Mouse (Mus musculus) Muller cell, postnatal 12 days (primary cell): Measurements from ENCODE around the gene Serf1.
"Not testable (repeated sequence)": the region's sequence is repeated elsewhere in the genome, so short reads cannot be mapped to it uniquely, and the experiment has no call there.

Experiments used
- DNase-seq: peaks from one replicate; pipeline ENCODE4 v3.0.0-alpha.2; 2015; ENCODE audit errors: inconsistent ontology term

The Serf1 gene

DNA sequence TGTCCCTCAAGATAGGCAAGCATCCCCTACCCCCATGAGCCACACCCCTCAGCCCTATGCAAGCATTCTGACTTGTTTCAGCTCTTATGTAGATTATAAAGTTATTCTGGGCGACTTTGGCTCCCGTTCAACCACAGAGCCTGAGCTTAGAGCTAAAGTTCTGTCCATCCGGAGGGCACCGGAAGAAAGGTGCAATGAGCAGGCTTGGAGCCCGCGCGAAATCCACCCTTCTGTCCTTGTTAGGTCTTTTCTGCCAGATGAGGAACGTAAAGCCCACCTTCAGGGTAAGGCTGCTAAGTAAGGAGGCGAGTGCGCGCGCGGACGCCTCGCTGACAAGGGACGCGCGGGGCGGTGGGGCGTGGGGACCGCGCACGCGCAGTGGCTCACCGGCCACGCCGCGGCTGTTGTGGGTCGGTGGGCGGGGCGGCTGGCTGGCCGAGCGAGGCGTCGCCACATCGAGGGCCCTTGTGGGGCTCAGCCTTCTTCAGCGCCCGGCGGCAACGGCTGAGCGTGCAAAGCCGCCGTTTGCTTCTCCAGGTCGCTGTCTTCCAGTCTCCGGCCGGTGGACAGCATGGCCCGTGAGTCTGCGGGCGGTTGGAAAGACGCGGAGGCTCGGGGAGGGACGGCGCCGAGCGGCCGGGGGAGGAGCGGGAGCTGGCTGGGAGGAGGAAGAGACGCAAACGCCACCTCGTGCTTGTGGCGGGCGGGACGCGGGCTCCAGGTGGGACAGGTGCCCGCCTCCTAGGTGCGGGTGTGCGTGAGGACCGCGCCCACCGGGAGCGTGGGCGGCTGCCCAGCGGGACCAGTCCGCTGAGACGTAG, at the start of gene Serf1:
Serf1 (plus strand) TSS at position 361 of the 821 bp plus-strand sequence.
- peak; percentile 88 for DNase-seq

DNA sequence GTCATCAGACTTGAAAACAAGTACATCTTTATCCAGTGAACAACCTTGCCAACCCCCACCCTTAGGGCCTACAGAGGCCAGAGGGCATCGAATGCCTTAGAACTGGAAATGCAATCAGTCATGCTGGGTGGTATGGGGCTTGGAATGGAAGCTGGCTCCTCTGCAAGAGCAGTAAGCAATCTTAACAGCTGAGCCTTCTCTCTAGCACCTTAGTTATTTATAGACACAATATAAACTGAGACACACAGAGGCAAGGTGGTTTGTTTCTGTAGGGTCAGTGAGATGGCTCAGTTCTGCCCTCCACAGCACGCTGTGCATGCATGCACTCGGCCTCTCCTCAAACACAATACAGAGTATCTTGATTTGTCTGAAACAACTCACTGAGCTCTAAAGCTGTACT, 43.9 kb upstream of the Serf1 start:
- DNase-seq = no peak

DNA sequence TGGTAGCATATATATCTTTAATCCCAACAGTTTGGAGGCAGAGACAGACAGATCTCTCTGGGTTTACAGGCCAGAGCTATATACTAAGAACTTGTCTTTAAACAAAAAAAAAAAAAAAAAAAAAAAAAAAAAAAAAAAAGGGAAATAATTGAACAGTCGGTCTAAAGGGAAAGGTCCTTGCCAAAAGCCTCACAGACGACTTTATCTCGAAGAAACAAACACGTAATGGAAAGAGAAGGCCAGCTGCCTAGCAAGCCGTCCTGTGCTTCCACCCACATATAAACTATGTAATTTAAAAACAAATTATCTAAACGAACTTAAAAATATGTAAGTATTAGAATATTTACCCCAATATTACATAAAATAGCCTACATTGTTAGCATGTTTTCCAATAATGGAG, 40.0 kb upstream of the Serf1 start:
- DNase-seq = no peak

DNA sequence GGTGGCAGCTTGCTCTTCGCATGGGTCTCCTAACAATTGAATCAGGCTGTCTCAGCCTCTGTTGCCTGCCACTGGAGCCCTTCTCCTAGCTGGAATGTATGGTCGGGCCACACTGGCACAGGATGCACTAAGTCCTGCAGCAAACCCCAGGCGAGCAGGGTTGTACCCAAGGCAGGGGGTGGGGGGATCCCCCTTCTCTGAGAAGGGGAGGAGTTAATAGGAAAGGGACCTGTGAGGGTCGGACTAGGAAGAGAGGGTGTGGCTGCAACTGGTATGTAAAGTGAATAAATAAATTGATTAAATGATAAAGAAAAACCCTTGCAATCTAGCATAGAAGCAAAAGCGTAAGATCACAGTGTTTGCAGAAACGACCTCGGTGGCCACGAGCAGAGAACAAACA, 36.3 kb upstream of the Serf1 start:
- no peak for DNase-seq

DNA sequence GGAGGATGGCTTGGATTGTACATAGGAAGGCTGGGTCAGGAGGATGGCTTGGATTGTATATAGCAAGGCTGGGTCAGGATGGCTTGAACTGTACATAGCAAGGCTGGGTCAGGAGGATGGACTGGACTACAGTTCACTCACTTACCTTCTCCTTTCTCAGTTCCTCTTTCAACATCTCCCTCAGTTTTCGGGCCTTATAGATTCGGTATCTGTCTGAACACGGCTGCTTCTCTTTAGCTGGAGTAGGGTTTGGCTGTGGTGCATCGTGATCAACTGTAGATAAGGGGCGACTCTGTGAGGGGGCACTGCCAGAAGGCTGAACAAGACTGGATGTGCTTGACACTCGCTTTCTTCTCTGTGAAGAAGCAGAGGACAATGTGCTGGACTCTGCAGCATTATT, 9.0 kb upstream of the Serf1 start:
- no peak for DNase-seq

DNA sequence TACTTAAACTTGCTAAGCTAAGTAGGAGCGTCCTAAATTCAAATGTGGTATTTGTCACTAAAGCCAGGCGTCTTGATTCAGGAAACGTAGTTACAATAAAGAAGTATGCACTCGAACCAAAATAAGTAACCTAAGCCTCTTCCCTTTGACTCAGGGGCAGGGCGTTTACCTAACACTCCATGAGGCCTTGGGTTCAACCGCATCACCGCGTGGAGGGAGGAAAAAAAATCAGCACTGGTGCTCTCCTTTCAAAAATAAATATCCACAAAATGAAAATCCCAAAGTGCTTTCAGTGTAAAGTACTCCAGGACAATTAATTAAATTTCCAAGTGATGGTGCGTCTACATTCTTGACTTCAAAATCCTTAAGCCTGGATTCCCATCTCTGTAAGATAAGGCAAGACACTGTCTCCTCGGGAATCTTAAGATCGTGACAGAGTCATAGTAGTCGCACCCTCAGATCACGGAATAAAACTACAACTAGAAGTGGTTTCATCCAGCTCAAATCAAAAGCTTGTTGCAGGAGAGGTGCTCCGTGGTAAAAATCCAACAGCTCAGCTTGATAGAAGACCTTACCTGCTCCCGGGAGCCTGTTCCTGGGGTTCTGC, 4.7 kb upstream of the Serf1 start:
- no peak for DNase-seq

DNA sequence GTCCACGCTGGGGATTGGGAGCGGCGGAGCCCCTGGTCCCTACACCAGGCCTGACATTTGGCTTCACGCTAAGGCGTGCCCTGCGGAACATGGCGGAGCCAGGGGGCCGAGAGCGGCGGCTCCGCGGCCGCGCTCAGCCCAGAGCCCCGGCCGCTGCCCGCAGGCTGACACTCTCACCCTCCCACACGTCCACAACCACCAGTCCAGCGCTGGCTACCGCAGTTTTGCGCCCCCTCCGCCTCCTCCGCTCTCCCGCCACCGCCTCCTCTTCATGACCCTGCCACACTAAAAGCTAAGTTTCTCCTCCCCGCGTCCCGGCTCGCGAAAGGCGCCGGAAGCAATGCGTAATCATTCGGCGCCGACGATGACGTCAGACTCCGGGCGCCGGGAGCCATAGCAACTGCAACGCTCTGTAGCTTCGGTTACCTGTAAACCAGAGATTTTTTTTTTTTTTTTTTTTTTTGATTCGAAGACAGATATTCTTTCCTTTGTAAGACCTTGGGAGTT, 4.0 kb upstream of the Serf1 start, which contains the start of gene Bdp1:
Bdp1 (minus strand) TSS at position 323 of the 507 bp plus-strand sequence.
- DNase-seq = peak; percentile 88

DNA sequence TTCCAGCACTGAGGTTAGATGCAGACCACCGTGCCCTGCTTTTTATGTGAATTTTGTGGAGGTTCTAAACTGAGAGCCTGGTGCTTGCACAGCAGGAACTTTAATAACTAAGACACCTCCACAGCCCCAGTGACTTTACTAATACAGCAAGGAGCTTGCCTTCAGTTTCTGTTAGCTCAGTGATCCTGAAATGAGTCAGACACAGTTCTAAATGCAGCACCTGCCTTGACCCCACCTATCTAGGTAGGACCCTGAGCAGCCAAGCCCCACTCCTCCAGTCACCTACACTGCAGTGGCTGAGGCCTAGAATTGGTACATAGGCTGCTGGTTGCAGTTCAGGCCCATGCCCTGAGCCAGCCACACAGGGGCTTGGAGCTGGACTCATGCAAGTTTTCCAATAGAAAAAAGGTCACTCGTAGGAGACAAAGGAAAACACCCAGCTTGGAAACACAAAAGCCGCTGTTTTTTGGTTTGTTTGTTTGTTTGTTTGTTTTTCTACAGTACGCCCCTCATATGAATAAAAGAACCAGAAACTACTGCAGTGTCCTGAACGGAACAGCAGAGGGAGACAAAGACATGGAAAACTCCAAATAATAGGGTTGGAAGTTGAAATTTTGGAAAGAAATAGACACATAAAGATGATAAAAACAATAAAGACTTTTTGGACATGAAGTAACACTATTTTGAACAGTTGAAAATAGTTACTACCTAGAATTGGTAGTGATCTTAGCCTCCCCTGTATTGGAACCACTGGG, 4.6 kb downstream of the Serf1 start:
- no peak for DNase-seq

DNA sequence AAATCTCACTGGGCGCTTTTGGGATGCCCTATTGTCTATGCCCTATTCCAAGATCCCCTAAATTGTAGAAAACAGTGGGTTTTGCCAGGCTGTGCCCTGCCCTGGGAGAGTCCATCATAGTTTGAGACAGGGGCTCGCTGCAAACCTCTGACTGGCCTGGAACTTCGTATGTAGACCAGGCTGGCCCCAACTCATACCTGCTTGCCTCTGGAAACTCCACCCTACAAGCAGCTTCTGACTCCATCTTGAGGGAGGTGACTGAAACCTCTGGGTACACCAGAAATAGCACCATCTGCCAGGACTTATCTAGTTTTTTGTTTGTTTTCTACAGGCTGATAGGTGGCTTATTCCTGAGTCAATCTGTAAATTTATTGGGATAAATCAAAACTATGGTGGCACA, 16.2 kb downstream of the Serf1 start:
- no peak for DNase-seq

DNA sequence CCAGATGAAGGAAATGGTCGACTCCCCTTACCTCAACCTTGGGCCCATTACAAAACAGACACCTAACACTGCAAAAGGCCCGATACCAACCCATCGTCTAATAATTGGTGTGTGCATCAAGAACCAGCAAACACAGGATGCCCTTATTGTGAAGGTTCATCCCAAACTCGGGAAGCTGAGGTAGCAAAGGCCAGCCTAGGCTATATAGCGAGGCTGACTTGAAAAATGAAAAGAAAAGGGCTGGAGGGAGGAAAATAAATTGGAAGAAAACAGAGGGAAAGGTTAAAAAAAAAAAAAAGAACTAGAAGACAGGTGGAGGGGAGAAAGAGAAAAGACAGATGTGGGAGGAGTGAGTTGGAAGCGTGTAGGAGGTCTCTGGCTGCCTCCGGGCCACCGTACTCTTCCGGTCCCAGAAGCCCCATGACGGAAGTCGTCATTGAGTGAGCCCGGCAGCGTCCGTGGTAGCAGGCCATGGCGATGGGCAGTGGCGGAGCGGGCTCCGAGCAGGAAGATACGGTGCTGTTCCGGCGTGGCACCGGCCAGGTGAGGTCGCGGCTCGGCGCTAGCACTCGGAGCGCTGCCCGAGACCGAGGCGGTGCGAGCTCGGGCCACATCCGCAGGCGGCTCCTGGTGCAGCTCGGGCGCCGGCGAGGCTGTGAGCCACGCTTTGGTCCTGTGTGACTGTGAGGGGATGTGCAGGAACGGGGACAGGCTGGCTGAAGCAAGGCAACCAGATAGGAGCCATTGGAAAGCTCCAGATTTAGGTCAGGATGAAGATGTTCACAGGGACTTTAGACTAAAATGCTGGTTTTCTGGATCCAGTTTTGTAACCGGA, 16.8 kb downstream of the Serf1 start, which contains the start of gene Smn1:
Smn1 (plus strand) TSS at position 430 of the 835 bp plus-strand sequence.
- DNase-seq = peak; percentile 92

DNA sequence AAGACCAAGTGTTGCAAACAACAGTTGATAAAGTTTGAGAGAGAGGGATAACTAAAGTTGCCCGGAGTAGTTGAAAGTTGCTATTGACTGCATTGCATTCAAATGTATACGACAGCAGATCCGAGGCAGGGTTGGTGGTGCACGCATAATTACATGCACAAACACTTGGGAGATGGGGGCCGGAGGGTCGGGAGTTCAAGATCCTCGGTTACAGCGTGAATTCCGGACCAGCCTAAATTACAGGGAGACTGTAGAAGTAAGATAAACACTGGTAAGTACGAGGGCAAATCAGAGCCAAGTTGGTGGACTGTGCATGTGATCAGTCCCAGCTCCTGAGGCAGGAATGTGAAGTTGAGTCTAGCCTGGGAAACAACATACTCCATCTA, 17.4 kb downstream of the Serf1 start:
- no peak for DNase-seq

DNA sequence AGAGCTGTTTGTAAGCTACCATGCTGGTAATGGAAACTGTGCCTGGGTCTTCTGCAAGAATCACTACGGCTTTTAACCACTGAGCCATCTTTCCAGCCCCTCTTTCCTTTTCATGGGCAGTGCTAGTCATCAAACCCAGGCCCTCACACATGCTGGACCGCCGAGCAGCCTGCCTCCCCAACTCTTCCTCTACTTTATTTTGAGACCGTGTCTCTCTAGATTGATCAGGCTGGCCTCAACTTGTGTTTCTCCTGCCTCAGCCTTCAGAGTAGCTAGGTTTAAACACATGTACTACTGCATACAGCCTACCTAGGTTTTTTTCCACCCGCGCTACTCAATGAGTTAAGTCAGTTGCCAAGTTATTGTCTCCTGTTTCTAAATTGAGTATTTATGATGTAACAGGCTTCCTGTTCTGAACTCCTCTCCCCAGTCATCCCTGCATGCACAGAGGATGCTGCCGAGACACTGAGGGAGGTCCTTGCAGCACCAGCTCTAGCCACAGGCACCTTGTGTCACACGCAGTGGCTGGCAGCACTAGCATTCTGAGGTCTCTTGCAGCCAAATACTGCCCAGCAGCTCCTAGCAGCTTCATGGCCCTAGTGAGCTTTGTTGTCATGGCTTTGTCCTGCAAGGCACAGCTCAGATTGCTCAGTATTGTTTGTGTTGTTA, 34.0 kb downstream of the Serf1 start:
- no peak for DNase-seq

DNA sequence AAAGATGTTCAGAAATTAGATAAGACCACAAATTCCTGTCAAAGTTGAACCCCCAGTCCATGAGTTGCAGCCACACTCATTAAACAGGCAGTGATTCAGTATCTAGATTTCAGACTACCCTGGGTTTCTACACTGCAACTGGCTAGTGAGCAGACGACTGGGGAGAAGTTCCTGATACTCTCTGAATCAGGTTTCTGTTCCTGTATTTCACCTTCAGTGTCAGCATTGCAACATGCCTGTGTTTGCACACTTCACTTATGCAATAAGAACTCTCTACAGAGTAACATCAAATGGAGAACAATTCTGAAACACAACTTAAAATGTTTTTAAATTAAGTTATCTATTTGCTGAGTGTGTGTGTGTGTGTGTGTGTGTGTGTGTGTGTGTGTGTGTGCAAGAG, 44.8 kb downstream of the Serf1 start:
- DNase-seq = no peak

DNA sequence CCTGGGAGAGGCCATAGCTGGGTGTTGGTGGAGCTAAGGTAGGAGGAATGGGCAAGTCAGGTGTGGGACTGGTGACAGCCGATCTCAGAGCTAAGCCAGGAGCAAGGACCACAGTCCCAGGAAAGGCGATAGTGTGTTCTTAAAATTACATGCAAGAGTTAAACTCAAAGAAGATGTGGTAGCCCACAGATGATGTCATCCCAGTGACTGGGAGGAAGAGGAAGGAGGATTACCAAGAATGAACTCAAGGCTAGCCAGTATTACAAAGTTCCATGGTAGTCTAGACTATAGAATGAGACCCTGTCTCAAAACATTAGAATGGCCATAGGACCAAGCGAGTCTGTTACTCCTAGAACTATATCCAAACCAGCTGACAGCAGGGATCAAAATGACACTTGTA, 48.8 kb downstream of the Serf1 start:
- no peak for DNase-seq

DNA sequence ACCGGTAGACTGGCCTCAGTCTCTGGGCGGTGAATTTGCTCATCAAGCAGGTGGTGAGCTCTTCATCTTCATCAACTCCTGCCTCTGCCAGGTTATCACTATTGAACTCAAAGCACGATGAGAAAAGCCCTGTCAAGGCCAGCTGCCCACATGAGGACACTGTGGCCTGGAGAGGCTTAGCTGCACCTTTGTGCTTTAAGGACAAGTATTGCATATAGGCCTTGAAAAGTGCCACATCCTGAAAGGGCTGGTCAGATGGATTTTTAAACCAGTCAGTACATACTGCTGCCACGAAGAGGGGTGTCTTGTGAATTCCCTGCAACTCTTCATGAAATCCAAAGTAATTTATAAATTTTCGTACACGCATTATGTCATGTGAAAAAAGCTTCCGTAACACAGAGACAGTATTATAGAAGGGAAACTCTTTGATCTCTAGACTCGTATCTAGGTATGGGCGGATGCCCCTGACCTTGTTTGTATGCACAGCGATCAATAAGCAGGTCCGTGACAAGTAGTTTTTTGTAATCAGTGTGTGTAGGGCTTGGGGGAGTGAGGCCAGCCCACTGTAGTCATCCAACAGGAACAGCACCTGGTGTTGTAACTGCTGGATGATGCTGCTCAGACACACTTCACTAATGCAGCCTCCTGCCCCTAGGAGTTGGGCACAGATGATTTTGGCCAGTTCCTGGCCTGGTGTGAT, 53.5 kb downstream of the Serf1 start:
- DNase-seq = not testable (repeated sequence)

DNA sequence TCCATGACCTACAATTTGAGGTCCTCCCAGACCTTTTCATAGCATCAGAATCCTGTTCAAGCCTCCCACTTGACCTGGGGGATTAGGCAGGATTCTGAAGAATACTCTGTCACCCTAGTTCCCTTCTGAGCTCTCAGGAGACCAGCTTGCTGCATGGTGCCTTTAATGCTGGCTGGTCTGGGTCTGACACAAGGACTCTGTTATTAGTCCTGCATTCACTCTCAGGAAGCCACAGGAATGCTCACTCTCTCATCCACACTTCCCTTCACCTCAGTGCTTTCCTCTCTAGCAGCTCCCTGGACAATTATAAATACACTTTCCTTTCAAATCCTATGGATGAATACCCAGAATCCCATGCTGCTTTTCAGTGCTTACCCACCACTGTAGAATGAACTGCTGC, 54.7 kb downstream of the Serf1 start:
- DNase-seq = not testable (repeated sequence)
